Mouse (Mus musculus) hematopoietic multipotent progenitor cell, adult 10-12 weeks (in vitro differentiated cells): ENCODE results near the gene Sft2d2. TPM values are rescaled to one million over a fixed set of nuclear protein-coding genes. Genes with fewer than 3 reads are reported as not detected.

ENCODE experiments used
- polyA plus RNA-seq: library from polyadenylated mRNA; stranded (reverse); fragments of >175 nt; gene quantifications from 2 replicates; pipeline ENCODE4 v1.2.3, GENCODE M21; 2012; ENCODE audit warnings: low replicate concordance

Gene Sft2d2
- polyA plus RNA-seq = 6.2 and 10.8 TPM in 2 replicates

GRCm38 (mm10) chr1:165193880-165194661, at the start of gene Sft2d2:
Sft2d2 (minus strand) TSS chr1:165194438.

GRCm38 (mm10) chr1:165236321-165237298, 42.4 kb upstream of the Sft2d2 start, which contains the start of gene Tiprl:
Tiprl (minus strand) TSS chr1:165236996.

GRCm38 (mm10) chr1:165160723-165161405, 33.4 kb downstream of the Sft2d2 start, which contains the start of gene Tbx19:
Tbx19 (minus strand) TSS chr1:165160773.

Other genes starting within 250 kb of the Sft2d2 start
- gene Tbx19, start 33.7 kb downstream of the Sft2d2 start, polyA plus RNA-seq = not detected in 2 replicates
- gene Tiprl, start 42.6 kb upstream of the Sft2d2 start, polyA plus RNA-seq = 12.4 and 15.5 TPM in 2 replicates
- gene Gpr161, start 101.4 kb upstream of the Sft2d2 start, polyA plus RNA-seq = 0.03 and 0.06 TPM in 2 replicates